8 mouse cellular contexts compared by ENCODE assay signal in genomic region chr7:139364005-139364557, GRCm38 (mm10). TPM values are rescaled to one million over a fixed set of nuclear protein-coding genes. Genes with fewer than 3 reads are reported as not detected.
A peak's percentile ranks its signal among the peaks of the same experiment; 100 is the strongest.
DNase-seq lines count a peak whose midpoint lies in the region; ATAC-seq and TF ChIP-seq lines count a peak whose summit lies in the region.

No protein-coding gene starts in this region.

- no peak overlapping the region for H3K4me3 ChIP-seq in lung, embryonic 14.5 days (ENCODE audit: low read depth, low read length)

- H3K9me3 ChIP-seq in lung, embryonic 14.5 days (ENCODE audit: low read depth, low read length), result no peaks in the 10 kb centered on the region

- no peak overlapping the region for H3K9ac ChIP-seq in lung, embryonic 14.5 days

- POLR2A ChIA-PET in Patski (lab: Charles Lee), result no interaction called here

- TF ChIP-seq CTCF in Patski (IDR thresholded peaks at IDR 0.05), result no peak
- no peak for TF ChIP-seq CTCF in lung, embryonic 14.5 days (IDR thresholded peaks at IDR 0.05; ENCODE audit: low read depth)

- WGBS in lung, embryonic 14.5 days, result 3% methylated on average over 9 of the region's 9 CpGs

- in situ Hi-C loops in Patski (cut with MboI; ENCODE audit: low pct_unique_long_range_greater_than_20kb), result no loop called here

- no peaks in the 10 kb centered on the region for H3K27me3 ChIP-seq in Patski
- no peaks in the 10 kb centered on the region for H3K27me3 ChIP-seq in lung, embryonic 14.5 days (ENCODE audit: insufficient read depth, low read length)

- peaks cover 42% of the 10 kb centered on the region for H3K4me1 ChIP-seq in lung, embryonic 14.5 days (ENCODE audit: insufficient read depth)

- peak overlapping the region; percentile 45 for H3K4me2 ChIP-seq in lung, embryonic 14.5 days

- DNase-seq in Patski (ENCODE audit: low read depth, low spot score), result peak; percentile 90
- peak; percentile 83 for DNase-seq in cerebellum, adult 9-11 months
- peak; percentile 46 to 71 for DNase-seq in frontal cortex, adult 2 months (ENCODE audit: extremely low spot score in 1 of 2, low spot score in 1 of 2)
- DNase-seq in heart, postnatal 4 days, result peak; percentile 89
- peak; percentile 59 for DNase-seq in layer of hippocampus, adult 9-11 months
- peak; percentile 94 for DNase-seq in lung, embryonic 14.5 days
- peak; percentile 80 for DNase-seq in retina, embryonic 14.5 days (ENCODE audit: low spot score)
- DNase-seq in thymus, postnatal 0 days (ENCODE audit: low spot score), result no peak

- peak overlapping the region; percentile 96 for H3K27ac ChIP-seq in lung, embryonic 14.5 days (ENCODE audit: low read depth)

- ATAC-seq in Patski, result peak; percentile 95
- peak; percentile 77 for ATAC-seq in lung, embryonic 14.5 days (ENCODE audit: insufficient read depth)

- CTCF ChIA-PET in Patski (lab: Charles Lee), result interaction anchor here (0.9 to 1.6 kb wide), 3 partner anchors 11 to 109 kb away, joined by 3 read pairs; no protein-coding TSS in a partner anchor

- H3K36me3 ChIP-seq in lung, embryonic 14.5 days (ENCODE audit: insufficient read depth), result no peaks in the 10 kb centered on the region

RNA-seq across cellular contexts. Expression of gene Inpp5a, which starts 24.8 kb away (rescaled TPM):
- polyA plus RNA-seq in Patski (2021), result 25.5 TPM
- polyA plus RNA-seq in frontal cortex, adult 2 months (2012; rRNA removed), result 35.4 and 38.4 TPM in 2 replicates
- total RNA-seq in heart, postnatal 4 days (2021), result 100 to 1,000 TPM; 183 to 186 TPM
- polyA plus RNA-seq in lung, embryonic 14.5 days (2014; fragmentation: Nextera tagmentation; extraction: Ambion mirVana), result 45.2 and 47.7 TPM in 2 replicates
- 10.0 and 11.7 TPM in 2 replicates for polyA plus RNA-seq in thymus, postnatal 0 days (2015; fragmentation: Nextera tagmentation; extraction: Ambion mirVana)
